Mouse (Mus musculus): Measurements from ENCODE around the gene Gpr3. TPM values are rescaled to one million over a fixed set of nuclear protein-coding genes. Genes with fewer than 3 reads are reported as not detected.
A peak's percentile ranks its signal among the peaks of the same experiment; 100 is the strongest.

Gene Gpr3
- 0.33 and 0.57 TPM in 2 replicates for polyA plus RNA-seq (2015; fragmentation: Nextera tagmentation; extraction: Ambion mirVana)

GRCm38 (mm10) chr4:133211751-133212561, at the start of gene Gpr3, which contains the start of gene Cd164l2:
TSS of gene Gpr3 (minus strand) at chr4:133212536.
TSS of gene Cd164l2 (plus strand) at chr4:133212131.
- H3K4me1 ChIP-seq = peaks cover 22% of the 10 kb centered on the region
- no peaks in the 10 kb centered on the region for H3K9me3 ChIP-seq (replicated peaks)
- peak within 1 kb of the TSS; percentile 98 for H3K4me2 ChIP-seq
- peak within 1 kb of the TSS; percentile 68 for H3K4me3 ChIP-seq
- H3K9ac ChIP-seq = peak within 1 kb of the TSS; percentile 71
- no peak within 1 kb of the TSS for H3K27ac ChIP-seq
- ATAC-seq = peak; percentile 75
- under 1% methylated on average over 48 of the region's 52 CpGs for WGBS
- no peaks in the 10 kb centered on the region for H3K36me3 ChIP-seq (ENCODE audit: poor library complexity, severe bottlenecking)
- H3K27me3 ChIP-seq = peaks cover 49% of the 10 kb centered on the region

GRCm38 (mm10) chr4:133261641-133262374, 49.5 kb upstream of the Gpr3 start:
- Histone ChIP-seq H3K27ac (no peak overlapping the region), H3K4me1 (peaks cover 2% of the 10 kb centered on the region; the same call in 1 of the 2 replicates), H3K4me2 (no peak overlapping the region), H3K27me3 (peaks cover 7% of the 10 kb centered on the region), H3K9me3 (replicated peaks) (0 out of 2 replicates have a peak, but pooled peaks cover 4% of the 10 kb centered on the region), H3K9ac (no peak overlapping the region), H3K4me3 (no peak overlapping the region), H3K36me3 (ENCODE audit: poor library complexity, severe bottlenecking) (peaks cover 36% of the 10 kb centered on the region)
- WGBS = 53% methylated on average over 10 of the region's 10 CpGs
- no peak for ATAC-seq

GRCm38 (mm10) chr4:133257798-133258408, 45.6 kb upstream of the Gpr3 start:
- no peak overlapping the region for H3K4me3 ChIP-seq
- no peak overlapping the region for H3K27ac ChIP-seq
- H3K9ac ChIP-seq = no peak overlapping the region
- no peaks in the 10 kb centered on the region for H3K36me3 ChIP-seq (ENCODE audit: poor library complexity, severe bottlenecking)
- no peak for ATAC-seq
- peaks cover 5% of the 10 kb centered on the region; the same call in 1 of the 2 replicates for H3K4me1 ChIP-seq
- H3K9me3 ChIP-seq (replicated peaks) = no peaks in the 10 kb centered on the region
- no peak overlapping the region for H3K4me2 ChIP-seq
- peaks cover 36% of the 10 kb centered on the region for H3K27me3 ChIP-seq
- 79% methylated on average over 12 of the region's 12 CpGs for WGBS

- Histone ChIP-seq H3K27me3 (peaks cover 42% of the 10 kb centered on the region), H3K27ac (no peak overlapping the region), H3K4me1 (peaks cover 5% of the 10 kb centered on the region; the same call in 1 of the 2 replicates), H3K9me3 (replicated peaks) (no peaks in the 10 kb centered on the region), H3K4me3 (no peak overlapping the region), H3K36me3 (ENCODE audit: poor library complexity, severe bottlenecking) (no peaks in the 10 kb centered on the region), H3K4me2 (0 out of 2 replicates have a peak overlapping the region, but pooled peaks have one; percentile 7), H3K9ac (no peak overlapping the region)
- no peak for ATAC-seq
- 32% methylated on average over 12 of the region's 12 CpGs for WGBS
These were observed 44.9 kb upstream of the Gpr3 start for GRCm38 (mm10) chr4:133257230-133257629.

- peaks cover 46% of the 10 kb centered on the region for H3K27me3 ChIP-seq
- H3K4me1 ChIP-seq = peaks cover 5% of the 10 kb centered on the region; the same call in 1 of the 2 replicates
- no peaks in the 10 kb centered on the region for H3K9me3 ChIP-seq (replicated peaks)
- WGBS = 29% methylated on average over 22 of the region's 24 CpGs
- ATAC-seq = no peak
- no peak overlapping the region for H3K9ac ChIP-seq
- H3K27ac ChIP-seq = no peak overlapping the region
- no peak overlapping the region for H3K4me3 ChIP-seq
- H3K36me3 ChIP-seq (ENCODE audit: poor library complexity, severe bottlenecking) = no peaks in the 10 kb centered on the region
- H3K4me2 ChIP-seq = 0 out of 2 replicates have a peak overlapping the region, but pooled peaks have one; percentile 7
These were observed 44.5 kb upstream of the Gpr3 start for GRCm38 (mm10) chr4:133256820-133257219.

DNA sequence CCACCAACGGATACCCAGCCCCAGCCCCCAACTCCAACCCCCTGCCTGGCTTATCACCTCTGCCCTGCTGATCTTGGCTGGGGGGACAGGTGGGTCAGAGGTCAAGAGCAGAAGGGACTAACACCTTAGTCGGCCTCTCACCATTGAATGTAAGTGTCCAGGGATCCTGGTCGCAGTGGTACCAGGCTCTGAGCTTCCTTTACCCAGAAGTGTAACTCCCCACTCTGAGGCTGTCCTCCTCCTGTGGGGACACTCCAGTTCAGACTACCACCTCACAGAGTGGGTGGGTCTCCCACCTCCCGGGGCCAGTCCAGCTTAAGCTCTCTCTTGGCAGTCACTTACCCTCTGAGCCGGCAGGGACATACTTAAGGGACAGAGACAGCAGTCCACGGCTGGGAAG, 43.1 kb upstream of the Gpr3 start:
- Histone ChIP-seq H3K9ac (no peak overlapping the region), H3K36me3 (ENCODE audit: poor library complexity, severe bottlenecking) (no peaks in the 10 kb centered on the region), H3K27me3 (peaks cover 61% of the 10 kb centered on the region), H3K27ac (no peak overlapping the region), H3K4me3 (no peak overlapping the region), H3K4me1 (peaks cover 15% of the 10 kb centered on the region), H3K9me3 (replicated peaks) (no peaks in the 10 kb centered on the region), H3K4me2 (no peak overlapping the region)
- ATAC-seq = no peak
- 62% methylated on average over 6 of the region's 6 CpGs for WGBS

DNA sequence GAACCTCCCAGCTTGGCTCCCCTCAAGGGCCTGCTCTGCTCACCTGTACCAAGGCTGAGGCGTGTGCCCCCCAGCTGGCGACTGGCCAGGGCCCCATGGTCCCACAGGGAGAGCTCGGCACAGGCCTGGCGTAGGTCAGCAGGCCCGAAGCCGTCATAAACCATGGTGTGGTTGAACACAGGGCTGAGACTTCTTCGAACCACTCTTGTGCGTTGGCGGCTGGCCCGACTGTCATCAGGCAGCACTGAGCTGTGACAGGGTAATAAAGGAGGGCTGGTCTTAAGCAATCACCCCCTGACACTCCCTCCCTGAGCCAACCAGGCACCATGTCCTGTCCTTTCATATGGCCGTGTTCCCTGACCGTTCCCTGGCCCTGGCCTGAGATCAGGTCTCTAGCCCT, 41.1 kb upstream of the Gpr3 start:
- H3K4me2 ChIP-seq = no peak overlapping the region
- no peak overlapping the region for H3K27ac ChIP-seq
- ATAC-seq = no peak
- H3K9me3 ChIP-seq (replicated peaks) = no peaks in the 10 kb centered on the region
- H3K9ac ChIP-seq = no peak overlapping the region
- peaks cover 15% of the 10 kb centered on the region for H3K4me1 ChIP-seq
- H3K27me3 ChIP-seq = peaks cover 79% of the 10 kb centered on the region
- WGBS = 79% methylated on average over 12 of the region's 12 CpGs
- H3K4me3 ChIP-seq = no peak overlapping the region
- no peaks in the 10 kb centered on the region for H3K36me3 ChIP-seq (ENCODE audit: poor library complexity, severe bottlenecking)

DNA sequence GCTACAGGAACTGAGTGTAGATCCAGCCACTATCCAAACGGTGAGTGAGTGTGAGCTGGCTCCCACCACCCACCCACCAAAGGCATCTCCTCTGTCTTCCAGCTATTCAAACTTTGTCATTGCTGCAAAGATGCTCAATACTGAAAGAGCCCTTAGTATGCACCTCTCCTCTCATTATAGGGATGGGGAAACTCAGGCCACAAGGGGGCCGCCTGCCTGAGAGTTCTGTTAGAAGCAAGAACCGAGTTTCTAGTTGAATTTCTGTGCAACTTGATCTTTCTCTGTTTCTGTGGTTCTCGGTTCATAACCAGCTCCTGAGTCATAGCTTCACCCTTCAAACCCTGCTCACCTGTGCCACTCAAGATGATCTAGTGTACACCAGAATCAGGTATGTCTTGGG, 39.8 kb upstream of the Gpr3 start:
- ATAC-seq = no peak
- H3K27me3 ChIP-seq = peaks cover 88% of the 10 kb centered on the region
- H3K4me1 ChIP-seq = peaks cover 15% of the 10 kb centered on the region
- no peak overlapping the region for H3K27ac ChIP-seq
- no peaks in the 10 kb centered on the region for H3K36me3 ChIP-seq (ENCODE audit: poor library complexity, severe bottlenecking)
- H3K4me3 ChIP-seq = no peak overlapping the region
- no peaks in the 10 kb centered on the region for H3K9me3 ChIP-seq (replicated peaks)
- H3K4me2 ChIP-seq = no peak overlapping the region
- WGBS = 38% methylated on average over 4 of the region's 4 CpGs
- H3K9ac ChIP-seq = no peak overlapping the region

DNA sequence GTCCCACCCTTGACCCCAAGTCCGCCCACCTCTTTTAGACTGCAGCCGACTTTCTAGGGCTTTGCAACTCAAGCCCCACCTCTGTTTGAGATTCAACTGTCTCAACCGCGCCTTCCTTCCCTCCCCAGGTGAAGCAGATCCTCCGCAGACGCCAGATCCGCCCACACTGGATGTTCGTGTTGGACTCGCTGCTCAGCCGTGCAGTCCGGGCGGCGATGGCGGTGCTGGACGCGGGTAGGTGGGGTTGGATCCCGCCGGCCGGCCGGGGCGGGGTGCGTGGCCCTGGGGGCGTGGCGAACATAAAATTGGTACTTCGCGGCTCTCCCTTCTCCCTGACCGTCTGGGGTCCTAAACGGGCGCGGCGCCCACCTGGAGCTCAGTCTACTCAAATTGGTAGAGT, 38.9 kb upstream of the Gpr3 start:
- H3K9ac ChIP-seq = peak overlapping the region; percentile 58
- 1% methylated on average over 31 of the region's 31 CpGs for WGBS
- no peak overlapping the region for H3K27ac ChIP-seq
- peak overlapping the region; percentile 35 for H3K4me3 ChIP-seq
- no peaks in the 10 kb centered on the region for H3K36me3 ChIP-seq (ENCODE audit: poor library complexity, severe bottlenecking)
- peaks cover 88% of the 10 kb centered on the region for H3K27me3 ChIP-seq
- H3K9me3 ChIP-seq (replicated peaks) = no peaks in the 10 kb centered on the region
- H3K4me2 ChIP-seq = peak overlapping the region; percentile 64
- H3K4me1 ChIP-seq = peaks cover 11% of the 10 kb centered on the region
- ATAC-seq = no peak

- peak; percentile 27; the same call in 1 of the 2 replicates for ATAC-seq
- Histone ChIP-seq H3K4me3 (peak overlapping the region; percentile 35), H3K27me3 (peaks cover 88% of the 10 kb centered on the region)
These were observed 38.3 kb upstream of the Gpr3 start for GRCm38 (mm10) chr4:133250609-133251008.

DNA sequence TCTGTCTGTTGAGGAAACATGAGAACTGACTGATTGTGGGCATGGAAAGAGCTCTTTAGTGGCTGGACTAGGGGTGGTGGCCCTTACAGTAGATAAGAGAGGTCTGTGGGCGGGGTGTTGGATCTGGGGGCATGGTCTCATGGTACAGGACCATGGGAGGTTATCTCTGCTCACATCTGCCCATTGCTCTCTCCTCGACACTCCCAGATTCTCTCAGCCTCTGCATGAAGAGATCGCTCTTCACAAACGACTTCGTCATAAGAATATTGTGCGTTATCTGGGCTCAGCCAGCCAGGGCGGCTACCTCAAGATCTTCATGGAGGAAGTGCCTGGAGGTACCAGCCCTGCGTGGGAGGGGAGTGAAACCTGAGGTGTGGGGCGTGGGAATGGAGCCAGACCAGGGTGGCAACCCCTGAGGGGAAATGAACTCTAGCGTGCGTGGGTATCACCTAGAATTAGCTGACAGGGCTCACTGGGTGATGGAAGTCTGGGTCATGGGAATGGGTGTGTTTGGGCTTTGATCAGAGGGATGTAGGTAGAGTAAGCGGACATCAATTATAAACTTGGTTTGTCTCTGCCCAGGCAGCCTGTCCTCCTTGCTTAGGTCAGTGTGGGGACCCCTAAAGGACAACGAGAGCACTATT, 35.6 kb upstream of the Gpr3 start:
- H3K4me3 ChIP-seq = no peak overlapping the region
- peaks cover 11% of the 10 kb centered on the region for H3K4me1 ChIP-seq
- 76% methylated on average over 13 of the region's 13 CpGs for WGBS
- no peaks in the 10 kb centered on the region for H3K9me3 ChIP-seq (replicated peaks)
- H3K9ac ChIP-seq = no peak overlapping the region
- H3K36me3 ChIP-seq (ENCODE audit: poor library complexity, severe bottlenecking) = no peaks in the 10 kb centered on the region
- no peak for ATAC-seq
- peaks cover 97% of the 10 kb centered on the region for H3K27me3 ChIP-seq
- no peak overlapping the region for H3K4me2 ChIP-seq
- H3K27ac ChIP-seq = no peak overlapping the region

More at GRCm38 (mm10) chr4:133250609-133251008, 38.3 kb upstream of the Gpr3 start:
- WGBS = 3% methylated on average over 22 of the region's 22 CpGs
- H3K9ac ChIP-seq = peak overlapping the region; percentile 58
- no peaks in the 10 kb centered on the region for H3K9me3 ChIP-seq (replicated peaks)
- peaks cover 11% of the 10 kb centered on the region for H3K4me1 ChIP-seq
- peak overlapping the region; percentile 64 for H3K4me2 ChIP-seq
- no peak overlapping the region for H3K27ac ChIP-seq
- no peaks in the 10 kb centered on the region for H3K36me3 ChIP-seq (ENCODE audit: poor library complexity, severe bottlenecking)

Measured in forebrain, embryonic 13.5 days (tissue).